11 mouse cellular contexts compared by ENCODE assay signal in the genomic region with DNA sequence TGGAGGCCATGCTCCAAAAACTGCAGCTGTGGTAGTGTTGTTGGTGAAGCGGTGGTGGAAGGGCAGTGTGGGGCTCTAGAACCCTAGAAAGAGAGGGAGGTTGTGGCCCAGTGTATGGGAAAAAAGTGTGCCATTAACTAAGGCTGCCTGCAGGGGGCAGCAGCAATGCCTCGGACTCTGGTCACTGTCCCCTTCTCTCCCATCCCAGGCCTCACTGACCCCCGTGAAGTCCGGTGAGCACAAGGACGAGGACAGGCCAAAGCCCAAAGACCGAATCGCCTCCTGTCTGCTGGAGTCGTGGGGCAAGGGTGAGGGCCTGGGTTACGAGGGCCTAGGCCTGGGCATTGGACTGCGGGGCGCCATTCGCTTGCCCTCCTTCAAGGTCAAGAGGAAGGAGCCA. TPM values are rescaled to one million over a fixed set of nuclear protein-coding genes. Genes with fewer than 3 reads are reported as not detected.
DNase-seq lines count a peak whose midpoint lies in the region; ATAC-seq and TF ChIP-seq lines count a peak whose summit lies in the region.
"Had no signal": no experiment of that assay in that cellular context is flagged by ENCODE, and none has a peak within 500 bp of the region (broad histone marks: within the 10 kb centered on the region; RNA-seq: fewer than 3 reads in every experiment).

No protein-coding gene starts in this region.

- no peak overlapping the region for H3K4me3 ChIP-seq in cerebellum, adult 2 months (replicated peaks; ENCODE audit: insufficient read depth, low read depth, low read length)
- H3K4me3 ChIP-seq in kidney, adult 2 months (ENCODE audit: insufficient read depth, low read depth, low read length): no peak overlapping the region
- H3K4me3 ChIP-seq in thymus, adult 2 months (ENCODE audit: control insufficient read depth, insufficient read depth, low read length): no peak overlapping the region
- no peak overlapping the region for H3K4me3 ChIP-seq in intestine, embryonic 16.5 days (ENCODE audit: low read length)
- H3K4me3 ChIP-seq: erythroblast, embryonic 14.5 days; neural tube, embryonic 15.5 days had no signal

- H3K27ac ChIP-seq in cerebellum, adult 2 months (ENCODE audit: insufficient read depth, low read length): no peak overlapping the region
- H3K27ac ChIP-seq in kidney, adult 2 months (ENCODE audit: insufficient read depth, low read depth, low read length): no peak overlapping the region
- H3K27ac ChIP-seq in thymus, adult 2 months (ENCODE audit: control insufficient read depth, insufficient read depth, low read length): no peak overlapping the region
- no peak overlapping the region for H3K27ac ChIP-seq in intestine, embryonic 16.5 days (ENCODE audit: low read length)
- H3K27ac ChIP-seq: neural tube, embryonic 15.5 days had no signal

- H3K4me1 ChIP-seq in cerebellum, adult 2 months (ENCODE audit: control insufficient read depth, insufficient read depth, low read length): no peaks in the 10 kb centered on the region
- no peaks in the 10 kb centered on the region for H3K4me1 ChIP-seq in kidney, adult 2 months (ENCODE audit: control insufficient read depth, insufficient read depth, low read length)
- peaks cover 12% of the 10 kb centered on the region for H3K4me1 ChIP-seq in thymus, adult 2 months (replicated peaks; ENCODE audit: control insufficient read depth, insufficient read depth, low read length)
- H3K4me1 ChIP-seq in intestine, embryonic 16.5 days (ENCODE audit: control insufficient read depth, insufficient read depth, low read length): no peaks in the 10 kb centered on the region

- no peaks in the 10 kb centered on the region for H3K9me3 ChIP-seq in intestine, embryonic 16.5 days (ENCODE audit: control insufficient read depth, low read length)
- H3K9me3 ChIP-seq: neural tube, embryonic 15.5 days had no signal

- peaks cover 7% of the 10 kb centered on the region for H3K36me3 ChIP-seq in kidney, adult 2 months (ENCODE audit: control insufficient read depth, insufficient read depth, low read length)
- peaks cover 65% of the 10 kb centered on the region for H3K36me3 ChIP-seq in thymus, adult 2 months (ENCODE audit: control insufficient read depth, insufficient read depth, low read length)
- H3K36me3 ChIP-seq in intestine, embryonic 16.5 days (ENCODE audit: control insufficient read depth, insufficient read depth, low read length): peaks cover 53% of the 10 kb centered on the region

- peak; percentile 60 for TF ChIP-seq CTCF in cerebellum, adult 2 months (IDR thresholded peaks at IDR 0.05; ENCODE audit: borderline replicate concordance, insufficient read depth, low read depth, low read length)
- peak; percentile 54 for TF ChIP-seq CTCF in kidney, adult 2 months (conservative IDR thresholded peaks at IDR 0.05; ENCODE audit: insufficient read depth, insufficient read length, low read depth, low read length)
- peak; percentile 56; the same call in 1 of the 2 replicates for TF ChIP-seq CTCF in thymus, adult 2 months (IDR thresholded peaks at IDR 0.05; ENCODE audit: borderline replicate concordance, control insufficient read depth, extremely low read depth, insufficient read depth, low read length, poor library complexity)

- WGBS in cerebellum, adult 2 months: 78% methylated on average over 12 of the region's 12 CpGs
- WGBS in kidney, adult 2 months: 75% methylated on average over 12 of the region's 12 CpGs
- 93% methylated on average over 12 of the region's 12 CpGs for WGBS in thymus, adult 2 months
- WGBS in intestine, embryonic 16.5 days: 86% methylated on average over 12 of the region's 12 CpGs

- H3K27me3 ChIP-seq in cerebellum, adult 2 months (ENCODE audit: control insufficient read depth, insufficient read depth, low read length): no peaks in the 10 kb centered on the region
- H3K27me3 ChIP-seq in kidney, adult 2 months (replicated peaks; ENCODE audit: control insufficient read depth, insufficient read depth, low read length): no peaks in the 10 kb centered on the region
- H3K27me3 ChIP-seq in thymus, adult 2 months (ENCODE audit: control insufficient read depth, insufficient read depth, low read length): no peaks in the 10 kb centered on the region
- H3K27me3 ChIP-seq in intestine, embryonic 16.5 days (replicated peaks; ENCODE audit: control insufficient read depth, insufficient read depth, low read length): no peaks in the 10 kb centered on the region
- H3K27me3 ChIP-seq: neural tube, embryonic 15.5 days had no signal

- no peak overlapping the region for H3K4me2 ChIP-seq in intestine, embryonic 16.5 days (ENCODE audit: low read depth, low read length)
- H3K4me2 ChIP-seq: neural tube, embryonic 15.5 days had no signal

- no peak for ATAC-seq in cerebellum, adult (ENCODE audit: insufficient number of reproducible peaks, low FRiP score, low TSS enrichment)
- no peak for ATAC-seq in intestine, embryonic 16.5 days
- ATAC-seq: inflammation-experienced regulatory T-cells, adult 6 months had no signal

- no peak for TF ChIP-seq POLR2A in cerebellum, adult 2 months (IDR thresholded peaks at IDR 0.05; ENCODE audit: borderline replicate concordance, insufficient read depth, low read length)
- no peak for TF ChIP-seq POLR2A in kidney, adult 2 months (IDR thresholded peaks at IDR 0.05; ENCODE audit: low read depth, low read length)
- no peak for TF ChIP-seq POLR2A in thymus, adult 2 months (IDR thresholded peaks at IDR 0.05; ENCODE audit: control insufficient read depth, extremely low read depth, insufficient read depth, low read length, poor library complexity)

- no peak overlapping the region for H3K9ac ChIP-seq in intestine, embryonic 16.5 days (ENCODE audit: low read depth, low read length)
- H3K9ac ChIP-seq: neural tube, embryonic 15.5 days had no signal

- DNase-seq in cerebellum, adult 2 months: no peak
- DNase-seq in kidney, adult 2 months: peak; percentile 38
- DNase-seq in kidney, postnatal 4 days: no peak
- no peak for DNase-seq in thymus, adult 2 months
- no peak for DNase-seq in thymus, postnatal 10 days (ENCODE audit: low spot score in 2 of 2)
- no peak for DNase-seq in yolk sac, embryonic 10.5 days (ENCODE audit: low spot score)

RNA-seq across cellular contexts. Expression of a gene that starts 12.4 kb away (rescaled TPM):
- polyA plus RNA-seq in cerebellum, adult 2 months (2012; rRNA removed): 28.4 and 29.9 TPM in 2 replicates
- 34.2 and 35.1 TPM in 2 replicates for polyA plus RNA-seq in kidney, adult 2 months (2012; rRNA removed)
- polyA plus RNA-seq in thymus, adult 2 months (2012; rRNA removed): 32.7 and 34.7 TPM in 2 replicates
- polyA plus RNA-seq in intestine, embryonic 16.5 days (2015; fragmentation: Nextera tagmentation; extraction: Ambion mirVana): 64.3 and 66.3 TPM in 2 replicates

RNA-seq across cellular contexts. Expression of a gene that starts 14.8 kb away (rescaled TPM):
- polyA plus RNA-seq in cerebellum, adult 2 months (2012; rRNA removed): 14.9 and 17.0 TPM in 2 replicates
- polyA plus RNA-seq in kidney, adult 2 months (2012; rRNA removed): 6.7 and 8.8 TPM in 2 replicates
- 45.5 and 66.9 TPM in 2 replicates for polyA plus RNA-seq in thymus, adult 2 months (2012; rRNA removed)
- 6.6 and 6.9 TPM in 2 replicates for polyA plus RNA-seq in intestine, embryonic 16.5 days (2015; fragmentation: Nextera tagmentation; extraction: Ambion mirVana)

RNA-seq across cellular contexts. Expression of a gene that starts 24.3 kb away (rescaled TPM):
- 27.0 and 32.3 TPM in 2 replicates for polyA plus RNA-seq in cerebellum, adult 2 months (2012; rRNA removed)
- polyA plus RNA-seq in kidney, adult 2 months (2012; rRNA removed): 12.1 and 13.4 TPM in 2 replicates
- polyA plus RNA-seq in thymus, adult 2 months (2012; rRNA removed): 45.1 and 51.9 TPM in 2 replicates
- 2.5 and 2.8 TPM in 2 replicates for polyA plus RNA-seq in intestine, embryonic 16.5 days (2015; fragmentation: Nextera tagmentation; extraction: Ambion mirVana)

RNA-seq across cellular contexts. Expression of a gene that starts 25.8 kb away (rescaled TPM):
- polyA plus RNA-seq in cerebellum, adult 2 months (2012; rRNA removed): not detected in 2 replicates
- polyA plus RNA-seq in kidney, adult 2 months (2012; rRNA removed): 418 and 439 TPM in 2 replicates
- 1.5 and 6.0 TPM in 2 replicates for polyA plus RNA-seq in thymus, adult 2 months (2012; rRNA removed)
- polyA plus RNA-seq in intestine, embryonic 16.5 days (2015; fragmentation: Nextera tagmentation; extraction: Ambion mirVana): 9.0 and 9.9 TPM in 2 replicates
- polyA plus RNA-seq: erythroblast, embryonic 14.5 days; inflammation-experienced regulatory T-cells, adult 6 months; neural tube, embryonic 15.5 days had no signal
